Mouse (Mus musculus) ovary, adult 2 months (tissue): Measurements from ENCODE around the gene Cep131. TPM values are rescaled to one million over a fixed set of nuclear protein-coding genes. Genes with fewer than 3 reads are reported as not detected.

Experiments
- polyA plus RNA-seq: library from polyadenylated mRNA; depleted of rRNA; stranded (reverse); fragments of >200 nt; gene quantifications from 2 replicates; pipeline ENCODE4 v1.2.3, GENCODE M21; 2012; rRNA removed

Gene Cep131
- 29.9 and 36.9 TPM in 2 replicates for polyA plus RNA-seq

DNA sequence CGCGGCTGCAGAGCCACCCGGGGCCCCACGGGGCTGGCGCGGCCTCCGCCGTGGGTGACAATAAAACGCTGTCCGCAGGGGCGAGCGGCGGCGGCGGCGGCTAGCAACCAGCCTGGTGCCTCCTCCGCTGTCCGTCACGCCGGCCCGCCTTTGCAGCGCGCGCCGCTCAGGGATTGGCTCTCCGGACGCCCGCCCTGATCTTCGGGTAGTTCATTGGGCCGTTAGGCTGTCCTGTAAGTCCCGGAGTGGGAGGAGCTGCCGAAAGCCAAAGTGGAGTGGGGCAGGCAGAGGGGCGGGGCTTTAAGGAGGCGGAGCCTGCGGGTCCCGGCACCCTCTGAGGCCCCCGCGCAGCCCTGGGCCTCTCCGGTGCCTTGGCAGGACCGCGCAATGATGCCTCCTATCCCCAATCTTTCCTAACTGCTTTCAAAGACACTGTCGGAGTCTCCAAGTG, at the start of gene Cep131:
Gene Cep131, minus strand, starts transcription at position 126 of the 451 bp plus-strand sequence.

DNA sequence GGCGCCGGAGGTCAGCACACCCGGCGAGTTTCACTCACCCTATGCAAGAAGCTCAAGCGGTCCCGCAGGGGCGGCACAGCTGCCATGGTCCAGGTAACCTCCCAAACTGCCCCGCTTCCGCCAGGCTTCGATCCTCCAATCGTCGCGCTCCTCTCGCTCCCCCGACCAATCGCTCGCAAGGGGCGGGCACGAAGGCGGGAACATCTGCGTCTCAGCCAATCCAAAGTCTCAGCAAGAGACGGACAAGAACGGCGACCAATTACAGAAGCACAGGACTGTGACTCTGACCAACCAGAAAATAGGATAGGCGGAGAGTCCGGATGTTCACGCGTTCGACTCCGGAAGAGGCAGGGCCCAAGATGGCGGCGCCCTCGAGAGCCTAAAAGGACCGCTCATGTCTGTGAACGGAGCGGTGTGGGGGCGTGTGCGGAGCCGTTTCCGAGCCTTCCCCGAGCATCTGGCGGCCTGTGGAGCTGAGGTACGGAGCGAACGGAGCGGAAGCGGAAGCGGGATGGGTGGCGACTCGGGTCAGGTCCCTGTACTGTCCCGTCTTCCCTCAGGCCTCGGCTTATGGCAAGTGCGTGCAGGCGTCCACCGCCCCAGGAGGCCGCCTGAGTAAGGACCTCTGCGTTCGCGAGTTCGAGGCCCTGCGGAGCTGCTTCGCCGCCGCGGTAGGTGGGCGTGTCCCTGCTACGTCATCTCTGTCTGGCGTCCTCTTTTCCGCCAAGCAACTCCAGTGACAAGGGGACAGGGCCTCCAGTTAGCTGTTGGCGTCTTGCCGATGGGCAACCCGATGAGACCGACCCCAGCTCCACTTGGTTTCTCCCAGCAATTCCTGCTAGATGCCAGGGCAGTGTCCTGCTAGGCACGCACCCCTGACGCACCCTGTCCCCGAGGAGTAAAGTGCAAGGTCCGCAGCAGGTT, 12.2 kb upstream of the Cep131 start, which contains the start of the genes Tepsin and Ndufaf8:
Gene Tepsin, minus strand, starts transcription at position 144 of the 924 bp plus-strand sequence.
Gene Ndufaf8, plus strand, starts transcription at position 341 of the 924 bp plus-strand sequence.

DNA sequence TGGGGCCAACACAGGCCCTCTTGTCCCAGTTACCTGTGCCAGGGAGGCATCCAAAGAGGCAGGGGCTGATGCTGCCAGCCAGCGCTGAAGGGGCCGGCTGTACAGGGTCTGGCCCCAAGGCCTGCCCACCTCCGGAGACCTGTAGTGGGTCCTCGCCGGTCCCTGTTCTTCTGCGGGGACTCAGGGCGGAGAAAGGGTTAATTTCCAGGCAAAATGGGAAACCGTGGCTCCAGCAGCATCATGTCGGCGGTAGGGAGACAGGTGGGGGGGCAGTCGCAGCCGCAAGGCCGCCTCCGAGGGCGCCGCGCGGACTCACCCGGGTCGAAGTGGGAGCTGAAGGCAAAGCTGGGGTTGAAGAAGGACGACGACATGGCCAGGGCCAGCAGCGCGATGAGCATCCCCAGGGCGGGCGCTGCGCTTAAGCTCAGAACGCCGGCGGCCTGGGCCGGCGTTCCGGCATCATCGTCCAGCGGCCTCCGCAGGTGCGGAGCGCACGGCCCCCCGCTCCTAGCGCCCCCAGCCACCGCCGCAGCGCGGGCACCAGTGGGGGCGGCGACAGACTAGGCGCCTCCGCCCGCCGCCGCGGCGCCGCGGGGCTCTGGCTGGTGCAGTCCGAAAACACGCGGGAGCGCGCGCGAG, 40.0 kb downstream of the Cep131 start, which contains the start of gene Aatk:
Gene Aatk, minus strand, starts transcription at position 615 of the 639 bp plus-strand sequence.

Other genes with a start within 250 kb of the Cep131 start
- 68.5 and 82.9 TPM in 2 replicates for gene Chmp6, start 173.4 kb downstream of the Cep131 start, polyA plus RNA-seq
- gene Baiap2, start 144.1 kb downstream of the Cep131 start, polyA plus RNA-seq: 64.1 and 66.1 TPM in 2 replicates
- gene Aatk, start 39.7 kb downstream of the Cep131 start, polyA plus RNA-seq: 12.1 and 12.9 TPM in 2 replicates
- gene Tepsin, start 11.9 kb upstream of the Cep131 start, polyA plus RNA-seq: 43.9 and 58.4 TPM in 2 replicates
- 63.7 and 66.4 TPM in 2 replicates for gene Ndufaf8, start 12.1 kb upstream of the Cep131 start, polyA plus RNA-seq
- gene Slc38a10, start 64.5 kb upstream of the Cep131 start, polyA plus RNA-seq: 224 and 236 TPM in 2 replicates
- 14.1 and 16.5 TPM in 2 replicates for gene Bahcc1, start 146.1 kb upstream of the Cep131 start, polyA plus RNA-seq